Mouse (Mus musculus): ENCODE results near the gene Ndufs2.

GRCm38 (mm10) chr1:171265971-171266744 lies 15.0 kb upstream of the Ndufs2 start:
- TF ChIP-seq CTCF (IDR thresholded peaks at IDR 0.05; ENCODE audit: low read depth, low read length), result no peak
- TF ChIP-seq POLR2A (IDR thresholded peaks at IDR 0.05; ENCODE audit: extremely low read depth, insufficient read depth, low read length), result no peak

Data from liver, adult 2 months (tissue).